ENCODE assay signal across 8 mouse cellular contexts in the genomic region with DNA sequence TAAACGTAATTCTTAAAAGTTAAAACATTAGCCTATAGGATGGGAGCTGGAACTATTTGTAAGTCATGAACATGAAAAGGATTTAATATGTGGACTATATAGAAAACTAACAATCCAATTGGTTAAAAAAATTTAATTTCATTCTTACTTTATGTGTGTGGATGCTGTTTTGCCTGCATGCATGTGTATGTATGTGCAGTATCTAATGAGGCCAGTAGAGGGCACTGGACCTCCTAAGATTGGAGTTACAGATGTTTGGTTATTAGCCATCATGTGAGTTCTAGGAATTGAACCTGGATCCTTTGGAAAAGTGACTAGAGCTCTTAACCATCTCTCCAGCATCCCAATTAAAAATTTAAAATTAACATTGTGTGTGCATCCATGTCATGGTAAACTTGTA. TPM values are rescaled to one million over a fixed set of nuclear protein-coding genes. Genes with fewer than 3 reads are reported as not detected.
A peak's percentile ranks its signal among the peaks of the same experiment; 100 is the strongest.
DNase-seq lines count a peak whose midpoint lies in the region; ATAC-seq and TF ChIP-seq lines count a peak whose summit lies in the region.

No protein-coding gene starts in this region.

- H3K9ac ChIP-seq in liver, adult 2 months (ENCODE audit: low read depth, low read length), result no peak overlapping the region
- H3K9ac ChIP-seq in liver, embryonic 11.5 days (ENCODE audit: low read depth, low read length), result no peak overlapping the region
- H3K9ac ChIP-seq in ES-E14 (ENCODE audit: insufficient read depth, low read depth, low read length, poor library complexity, severe bottlenecking), result no peak overlapping the region

- H3K4me2 ChIP-seq in liver, embryonic 11.5 days, result no peak overlapping the region

- TF ChIP-seq POLR2A in liver, adult 2 months (IDR thresholded peaks at IDR 0.05; ENCODE audit: extremely low read depth, insufficient read depth, low read length), result no peak

- H3K4me3 ChIP-seq in liver, adult 2 months (ENCODE audit: insufficient read depth, low read depth, low read length), result no peak overlapping the region
- H3K4me3 ChIP-seq in liver, embryonic 11.5 days (ENCODE audit: low read depth, low read length), result no peak overlapping the region
- H3K4me3 ChIP-seq in ES-E14 (ENCODE audit: insufficient read depth in 1 of 2, low read depth in 1 of 2, low read length in 2 of 2, poor library complexity in 1 of 2, severe bottlenecking in 1 of 2), result no peak overlapping the region
- no peak overlapping the region for H3K4me3 ChIP-seq in embryonic facial prominence, embryonic 10.5 days

- peak; percentile 15; the same call in 1 of the 2 replicates for TF ChIP-seq CTCF in liver, adult 2 months (IDR thresholded peaks at IDR 0.05; ENCODE audit: low read depth, low read length)

- DNase-seq in liver, adult 2 months (ENCODE audit: extremely low read depth, low read depth, low spot score), result peak; percentile 53
- no peak for DNase-seq in liver, embryonic 11.5 days (ENCODE audit: low spot score)
- DNase-seq in ES-E14 (ENCODE audit: low read depth, low spot score), result peak; percentile 63
- peak; percentile 66 for DNase-seq in adrenal gland, postnatal 14 days
- DNase-seq in embryonic facial prominence, embryonic 10.5 days (ENCODE audit: low spot score), result peak; percentile 46
- DNase-seq in kidney, postnatal 25 days, result peak; percentile 49 to 81
- DNase-seq in ovary, postnatal 10 days (ENCODE audit: low spot score), result no peak

- H3K27ac ChIP-seq in liver, adult 2 months (replicated peaks; ENCODE audit: insufficient read depth, low read depth, low read length), result no peak overlapping the region
- no peak overlapping the region for H3K27ac ChIP-seq in liver, embryonic 11.5 days (ENCODE audit: low read depth, low read length)
- H3K27ac ChIP-seq in ES-E14 (ENCODE audit: insufficient read depth, low read depth, low read length, poor library complexity, severe bottlenecking), result no peak overlapping the region
- no peak overlapping the region for H3K27ac ChIP-seq in embryonic facial prominence, embryonic 10.5 days (replicated peaks)

- no peaks in the 10 kb centered on the region for H3K9me3 ChIP-seq in liver, embryonic 11.5 days (ENCODE audit: control insufficient read depth, low read length)
- no peaks in the 10 kb centered on the region for H3K9me3 ChIP-seq in ES-E14 (ENCODE audit: control insufficient read depth, insufficient read depth, low read depth, low read length)
- H3K9me3 ChIP-seq in embryonic facial prominence, embryonic 10.5 days, result no peaks in the 10 kb centered on the region

- H3K36me3 ChIP-seq in liver, adult 2 months (ENCODE audit: control insufficient read depth, insufficient read depth, low read length), result peaks cover 32% of the 10 kb centered on the region
- H3K36me3 ChIP-seq in liver, embryonic 11.5 days (ENCODE audit: control insufficient read depth, insufficient read depth, low read length), result no peaks in the 10 kb centered on the region
- no peaks in the 10 kb centered on the region for H3K36me3 ChIP-seq in ES-E14 (ENCODE audit: control insufficient read depth, insufficient read depth, low read length, poor library complexity, severe bottlenecking)
- H3K36me3 ChIP-seq in embryonic facial prominence, embryonic 10.5 days (replicated peaks), result peaks cover 55% of the 10 kb centered on the region

- ATAC-seq in liver, embryonic 11.5 days (replicated peaks; ENCODE audit: low FRiP score), result no peak
- ATAC-seq in megakaryocyte progenitor cell, adult 5-6 weeks (replicated peaks; ENCODE audit: poor library complexity), result peak; percentile 65

- in situ Hi-C loops in ES-E14 (cut with MboI; ENCODE audit: low sequenced_read_pairs in 2 of 2, unreplicated experiment in 2 of 2), result no loop called here

- H3K4me1 ChIP-seq in liver, adult 2 months (ENCODE audit: control insufficient read depth, insufficient read depth, low read length), result no peaks in the 10 kb centered on the region
- no peaks in the 10 kb centered on the region for H3K4me1 ChIP-seq in liver, embryonic 11.5 days (replicated peaks; ENCODE audit: control insufficient read depth, insufficient read depth, low read length)
- no peaks in the 10 kb centered on the region for H3K4me1 ChIP-seq in ES-E14 (ENCODE audit: control insufficient read depth in 2 of 2, insufficient read depth in 2 of 2, low read length in 2 of 2, poor library complexity in 1 of 2)
- H3K4me1 ChIP-seq in embryonic facial prominence, embryonic 10.5 days, result no peaks in the 10 kb centered on the region

- 98% methylated on average over 1 of the region's 1 CpGs for WGBS in liver, adult 2 months
- 98% methylated on average over 1 of the region's 1 CpGs for WGBS in liver, embryonic 11.5 days
- WGBS in embryonic facial prominence, embryonic 10.5 days, result 92% methylated on average over 1 of the region's 1 CpGs

- H3K79me2 ChIP-seq in liver, adult 2 months (ENCODE audit: control insufficient read depth, insufficient read depth, low read length), result no peaks in the 10 kb centered on the region

- H3K27me3 ChIP-seq in liver, adult 2 months (ENCODE audit: control insufficient read depth, insufficient read depth, low read length), result no peaks in the 10 kb centered on the region
- H3K27me3 ChIP-seq in liver, embryonic 11.5 days (replicated peaks; ENCODE audit: control insufficient read depth, insufficient read depth, low read length), result no peaks in the 10 kb centered on the region
- H3K27me3 ChIP-seq in embryonic facial prominence, embryonic 10.5 days (replicated peaks; ENCODE audit: low read depth, poor library complexity, severe bottlenecking), result no peaks in the 10 kb centered on the region

TF ChIP-seq in ES-E14, 5 proteins besides CTCF, POLR2A, EP300 and RAD21:
- TF ChIP-seq MAFK (IDR thresholded peaks at IDR 0.05; ENCODE audit: insufficient read depth, low read depth, low read length), result no peak
- TF ChIP-seq HCFC1 (IDR thresholded peaks at IDR 0.05; ENCODE audit: borderline replicate concordance, insufficient read depth, low read length), result no peak
- TF ChIP-seq ZC3H11A (IDR thresholded peaks at IDR 0.05; ENCODE audit: borderline replicate concordance, low read depth, low read length), result no peak
- TF ChIP-seq CHD2 (IDR thresholded peaks at IDR 0.05; ENCODE audit: low read depth, low read length), result no peak
- no peak for TF ChIP-seq ZNF384 (IDR thresholded peaks at IDR 0.05; ENCODE audit: low read depth, low read length)

RNA-seq across cellular contexts. Expression of a gene that starts 25.9 kb away (rescaled TPM):
- 18.9 and 20.1 TPM in 2 replicates for total RNA-seq in liver, adult 2 months (2014; rRNA removed)
- 13.7 and 14.9 TPM in 2 replicates for polyA plus RNA-seq in liver, adult 2 months (2012; rRNA removed)
- polyA plus RNA-seq in liver, embryonic 11.5 days (2014; fragmentation: Nextera tagmentation; extraction: Ambion mirVana), result 24.4 and 27.3 TPM in 2 replicates
- 10.9 and 18.3 TPM in 2 replicates for total RNA-seq in ES-E14 (2012; rRNA removed)
- 64.2 and 67.3 TPM in 2 replicates for total RNA-seq in adrenal gland, postnatal 14 days (2021)
- 20.8 and 28.4 TPM in 2 replicates for polyA plus RNA-seq in embryonic facial prominence, embryonic 10.5 days (2016; fragmentation: Nextera tagmentation; extraction: Ambion mirVana)
- 19.4 and 27.4 TPM in 2 replicates for total RNA-seq in megakaryocyte progenitor cell, adult 5-6 weeks (2015)
- 65.4 and 71.6 TPM in 2 replicates for total RNA-seq in megakaryocyte progenitor cell, adult 5-6 weeks (2017)

RNA-seq across cellular contexts. Expression of a gene that starts 57.6 kb away (rescaled TPM):
- 17.0 and 22.6 TPM in 2 replicates for total RNA-seq in liver, adult 2 months (2014; rRNA removed)
- 4.8 and 5.0 TPM in 2 replicates for polyA plus RNA-seq in liver, adult 2 months (2012; rRNA removed)
- 14.4 and 14.5 TPM in 2 replicates for polyA plus RNA-seq in liver, embryonic 11.5 days (2014; fragmentation: Nextera tagmentation; extraction: Ambion mirVana)
- 25.3 and 27.8 TPM in 2 replicates for total RNA-seq in ES-E14 (2012; rRNA removed)
- 43.5 and 45.8 TPM in 2 replicates for total RNA-seq in adrenal gland, postnatal 14 days (2021)
- polyA plus RNA-seq in embryonic facial prominence, embryonic 10.5 days (2016; fragmentation: Nextera tagmentation; extraction: Ambion mirVana), result 7.9 and 8.5 TPM in 2 replicates
- 28.3 and 29.5 TPM in 2 replicates for total RNA-seq in megakaryocyte progenitor cell, adult 5-6 weeks (2015)
- total RNA-seq in megakaryocyte progenitor cell, adult 5-6 weeks (2017), result 18.8 and 18.9 TPM in 2 replicates

Comparison
In these comparisons a context has a peak if more than half of its experiments do, and no peak if none do; other contexts are left out.
1. DNase-seq: peak in liver, adult 2 months (single experiment), ES-E14 (single experiment), adrenal gland, postnatal 14 days (single experiment), embryonic facial prominence, embryonic 10.5 days (single experiment) and kidney, postnatal 25 days (2 of 2); none in liver, embryonic 11.5 days (single experiment) and ovary, postnatal 10 days (single experiment).